Mouse (Mus musculus) spleen, postnatal 36 days (tissue): ENCODE data around the gene Tnks2.
"Not testable (repeated sequence)": the region's sequence is repeated elsewhere in the genome, so short reads cannot be mapped to it uniquely, and the experiment has no call there.

Experiments used
- DNase-seq, 2 experiments: peaks; one replicate each; pipeline ENCODE4 v3.0.0; 2022; ENCODE audit warnings: low spot score in 2 of 2, mixed read lengths in 1 of 2

The Tnks2 gene

GRCm38 (mm10) chr19:36833788-36834531 is at the start of gene Tnks2:
Tnks2 (plus strand) TSS chr19:36834232.
- DNase-seq, result peak; percentile 96 to 97

- DNase-seq, result no peak
Measured at GRCm38 (mm10) chr19:36789873-36790733, 43.9 kb upstream of the Tnks2 start.

- no peak for DNase-seq
Measured at GRCm38 (mm10) chr19:36792589-36792988, 41.4 kb upstream of the Tnks2 start.

GRCm38 (mm10) chr19:36793450-36793849 is 40.6 kb upstream of the Tnks2 start:
- DNase-seq, result no peak

- DNase-seq, result no peak
Measured at GRCm38 (mm10) chr19:36794008-36794407, 40.0 kb upstream of the Tnks2 start.

GRCm38 (mm10) chr19:36795277-36795676 is 38.8 kb upstream of the Tnks2 start:
- no peak for DNase-seq

GRCm38 (mm10) chr19:36796931-36797330 is 37.1 kb upstream of the Tnks2 start:
- DNase-seq, result no peak

GRCm38 (mm10) chr19:36800288-36800687 is 33.7 kb upstream of the Tnks2 start:
- no peak for DNase-seq

- DNase-seq, result no peak
Measured at GRCm38 (mm10) chr19:36801856-36802641, 32.0 kb upstream of the Tnks2 start.

- DNase-seq, result no peak
Measured at GRCm38 (mm10) chr19:36803403-36803802, 30.6 kb upstream of the Tnks2 start.

- DNase-seq, result no peak
Measured at GRCm38 (mm10) chr19:36806842-36807241, 27.2 kb upstream of the Tnks2 start.

GRCm38 (mm10) chr19:36808426-36809105 is 25.5 kb upstream of the Tnks2 start:
- no peak for DNase-seq

- DNase-seq, result no peak
Measured at GRCm38 (mm10) chr19:36809476-36810168, 24.4 kb upstream of the Tnks2 start.

GRCm38 (mm10) chr19:36812011-36812410 is 22.0 kb upstream of the Tnks2 start:
- DNase-seq, result no peak

GRCm38 (mm10) chr19:36815396-36816271 is 18.4 kb upstream of the Tnks2 start:
- peak; percentile 18 to 49 for DNase-seq

- no peak for DNase-seq
Measured at GRCm38 (mm10) chr19:36818141-36818885, 15.7 kb upstream of the Tnks2 start.

- no peak for DNase-seq
Measured at GRCm38 (mm10) chr19:36819199-36819598, 14.8 kb upstream of the Tnks2 start.

GRCm38 (mm10) chr19:36820469-36820868 is 13.6 kb upstream of the Tnks2 start:
- DNase-seq, result no peak

- not testable (repeated sequence) for DNase-seq
Measured at GRCm38 (mm10) chr19:36821301-36821700, 12.7 kb upstream of the Tnks2 start.
